Mouse (Mus musculus) 3T3-L1 (cell line): ENCODE measurements around the gene Htatip2.
A peak's percentile ranks its signal among the peaks of the same experiment; 100 is the strongest.

Source experiments
- DNase-seq: peaks from one replicate; pipeline ENCODE4 v3.0.0-alpha.2; 2015; ENCODE audit warnings: low read depth, low spot score

The Htatip2 gene

DNA sequence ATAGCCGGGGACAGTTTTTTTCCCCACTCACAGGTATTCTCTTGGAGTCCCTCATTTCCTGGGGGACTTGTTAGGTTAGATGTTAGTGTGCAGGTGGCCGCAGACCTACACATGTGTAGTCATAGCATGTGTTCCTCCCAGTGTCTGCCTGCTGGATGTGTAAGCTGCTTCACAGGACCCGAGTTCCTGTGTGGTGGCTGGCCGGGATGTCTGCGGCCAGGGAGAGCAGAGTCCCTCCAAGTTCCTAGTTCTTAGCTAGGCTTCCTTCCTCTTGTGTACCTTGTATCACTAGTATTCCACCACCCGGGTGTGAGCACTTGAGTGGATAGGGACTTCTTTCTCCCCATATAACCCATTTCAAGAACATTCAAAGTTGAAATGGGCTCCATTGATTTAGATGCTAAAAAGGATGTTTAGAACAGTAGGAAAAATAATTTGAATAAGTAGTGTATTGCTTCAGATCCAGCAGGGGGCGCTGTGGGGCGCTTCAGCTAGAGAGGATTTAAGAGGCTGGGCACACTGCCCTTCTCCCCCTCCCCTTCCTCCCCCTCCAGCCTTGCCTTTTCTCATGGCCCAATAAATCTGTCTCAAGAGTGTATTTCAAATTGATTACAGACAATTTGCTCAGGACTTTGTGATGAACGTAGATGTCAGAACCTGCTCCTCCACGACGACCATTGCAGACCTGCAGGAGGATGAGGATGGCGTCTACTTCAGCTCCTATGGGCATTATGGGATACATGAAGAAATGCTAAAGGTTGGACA is 27.9 kb downstream of the Htatip2 start:
- DNase-seq, result peak; percentile 65

DNA sequence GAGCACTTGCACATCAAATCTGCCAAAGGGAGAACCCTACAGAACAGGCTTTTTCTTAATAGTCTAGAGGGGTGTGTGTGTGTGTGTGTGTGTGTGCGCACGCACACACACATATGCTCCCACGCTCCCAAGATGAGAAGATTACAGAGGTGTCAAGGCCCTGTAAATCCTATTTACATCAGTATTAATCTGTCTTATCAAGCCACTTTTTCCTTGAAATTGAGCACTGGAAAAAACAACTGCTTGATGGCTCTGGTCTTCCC is 28.4 kb downstream of the Htatip2 start:
- DNase-seq, result no peak

DNA sequence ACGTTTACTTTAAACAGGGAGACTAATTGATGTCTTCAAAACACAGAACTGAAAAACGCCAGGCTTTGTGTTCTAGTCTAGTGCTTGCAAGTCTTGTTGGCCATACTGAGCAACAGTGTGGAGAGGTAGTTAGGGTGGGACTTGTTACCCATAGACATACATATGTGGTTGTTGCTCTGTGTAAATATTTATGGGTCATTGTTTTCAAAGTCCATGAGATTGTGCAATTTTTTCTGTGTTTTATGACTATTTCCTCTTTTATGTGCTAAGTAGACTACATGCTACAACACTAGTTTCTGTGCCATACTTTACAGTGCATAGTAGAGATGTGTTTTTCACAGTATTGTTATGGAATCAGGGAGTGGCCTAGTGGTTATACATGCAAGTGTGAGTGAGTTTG is 35.4 kb downstream of the Htatip2 start:
- no peak for DNase-seq

DNA sequence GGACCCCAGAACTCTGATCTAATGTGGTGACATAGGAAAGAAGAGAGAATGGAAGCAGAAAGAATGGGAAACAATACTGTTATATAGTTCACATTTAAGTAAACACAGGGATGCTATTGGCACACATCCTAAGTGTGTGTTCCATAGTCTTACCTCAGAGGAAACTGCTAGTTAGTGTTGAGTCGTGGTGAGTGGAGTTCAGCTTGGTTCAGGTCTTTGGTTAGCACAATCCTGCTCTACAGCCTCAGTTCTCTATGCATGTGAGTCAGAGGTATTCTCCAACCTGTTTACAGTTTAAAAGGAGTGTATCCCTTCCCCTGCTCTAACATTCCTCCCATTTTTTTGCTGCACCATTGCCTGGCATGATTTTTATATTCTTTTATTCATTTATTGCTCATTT is 38.3 kb downstream of the Htatip2 start:
- no peak for DNase-seq

DNA sequence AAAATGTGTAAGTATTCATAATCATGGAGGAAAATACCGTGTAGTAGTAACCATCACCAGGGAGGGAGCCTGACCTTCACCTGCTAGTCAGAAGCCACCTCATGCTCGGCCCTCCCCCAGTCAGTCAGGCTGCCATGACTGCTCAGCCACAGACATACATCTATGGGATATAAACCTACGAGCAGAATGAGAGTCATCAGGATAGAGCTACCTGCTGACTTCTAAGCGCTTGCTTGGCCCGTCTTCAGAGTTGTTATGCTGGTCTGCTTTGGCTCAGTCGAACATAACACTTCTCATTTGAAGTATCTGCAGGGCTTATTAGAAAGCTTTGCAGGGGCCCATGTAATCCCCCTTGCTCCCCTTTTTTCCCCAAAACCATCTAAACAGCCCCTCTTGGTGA is 44.6 kb downstream of the Htatip2 start:
- no peak for DNase-seq

DNA sequence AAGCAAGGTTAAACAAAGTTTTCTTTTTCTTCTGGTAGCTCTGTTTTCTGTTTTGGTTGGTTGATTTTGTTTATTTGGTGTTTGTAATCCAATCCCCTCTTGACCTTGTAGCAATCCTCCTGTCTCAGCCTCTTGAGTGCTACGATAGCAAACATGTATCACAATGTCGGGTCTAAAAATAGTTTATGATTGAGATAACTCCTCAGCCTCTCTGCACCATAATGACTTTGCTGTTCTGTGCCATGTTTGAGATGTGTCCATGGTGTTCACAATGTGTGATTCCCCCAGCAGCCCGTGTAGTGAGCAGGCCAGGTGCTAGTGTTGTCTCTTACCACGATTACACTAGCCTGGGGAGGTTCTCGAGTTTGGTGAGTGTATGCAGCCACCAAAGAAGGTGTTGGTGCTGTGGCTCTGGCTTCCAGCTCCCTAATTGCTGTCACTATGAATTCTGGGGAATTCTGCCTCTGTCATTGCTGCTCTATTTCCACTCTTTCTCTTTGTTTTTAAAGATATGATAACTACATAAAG is 45.8 kb downstream of the Htatip2 start:
- no peak for DNase-seq

DNA sequence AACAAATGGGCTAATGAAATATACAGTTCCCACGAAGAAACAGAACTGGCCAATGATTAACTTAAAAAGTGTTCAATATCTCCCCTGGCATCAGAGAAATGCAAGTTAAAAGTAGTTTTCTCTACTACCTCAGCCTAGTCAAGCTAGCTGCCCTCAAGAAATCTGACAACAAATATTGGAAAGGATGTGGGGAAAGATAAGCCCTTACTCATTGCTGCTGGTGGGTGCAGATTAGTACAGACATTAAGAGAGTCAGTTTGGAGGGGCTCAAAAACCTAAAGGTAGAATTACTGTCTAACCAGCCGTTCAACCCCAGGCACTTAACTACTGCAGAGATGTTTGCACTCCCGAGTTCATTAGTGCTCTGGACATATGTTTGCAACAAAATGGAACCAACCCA is 46.7 kb downstream of the Htatip2 start:
- no peak for DNase-seq

DNA sequence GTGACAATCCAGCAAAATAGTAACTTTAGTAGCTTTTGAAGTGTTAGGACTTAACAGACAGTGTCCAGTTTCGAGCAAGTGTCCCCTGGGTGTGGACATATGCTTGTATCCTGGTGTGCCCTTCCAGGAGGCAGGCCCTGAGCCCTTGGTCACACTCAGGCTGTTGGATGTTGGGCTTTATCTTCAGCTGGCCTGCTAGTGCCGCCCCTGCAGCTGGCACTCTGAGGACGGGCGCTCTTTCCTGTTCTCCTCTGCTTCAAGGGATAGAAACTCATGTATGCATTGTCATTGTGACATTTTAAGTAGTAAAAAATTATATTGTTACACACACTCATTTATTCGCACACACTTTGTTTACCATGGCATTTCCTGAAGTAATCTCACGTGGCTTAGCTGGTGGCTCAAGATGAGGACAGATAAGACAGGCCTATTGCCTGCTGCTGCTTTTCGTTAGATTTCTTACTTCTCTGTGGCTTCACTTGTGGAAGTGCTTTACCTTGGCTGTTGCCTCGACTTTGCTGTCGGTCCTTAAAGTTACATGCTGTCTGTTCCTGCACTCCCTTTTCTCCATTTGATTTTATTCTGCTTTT is 48.3 kb downstream of the Htatip2 start:
- no peak for DNase-seq

DNA sequence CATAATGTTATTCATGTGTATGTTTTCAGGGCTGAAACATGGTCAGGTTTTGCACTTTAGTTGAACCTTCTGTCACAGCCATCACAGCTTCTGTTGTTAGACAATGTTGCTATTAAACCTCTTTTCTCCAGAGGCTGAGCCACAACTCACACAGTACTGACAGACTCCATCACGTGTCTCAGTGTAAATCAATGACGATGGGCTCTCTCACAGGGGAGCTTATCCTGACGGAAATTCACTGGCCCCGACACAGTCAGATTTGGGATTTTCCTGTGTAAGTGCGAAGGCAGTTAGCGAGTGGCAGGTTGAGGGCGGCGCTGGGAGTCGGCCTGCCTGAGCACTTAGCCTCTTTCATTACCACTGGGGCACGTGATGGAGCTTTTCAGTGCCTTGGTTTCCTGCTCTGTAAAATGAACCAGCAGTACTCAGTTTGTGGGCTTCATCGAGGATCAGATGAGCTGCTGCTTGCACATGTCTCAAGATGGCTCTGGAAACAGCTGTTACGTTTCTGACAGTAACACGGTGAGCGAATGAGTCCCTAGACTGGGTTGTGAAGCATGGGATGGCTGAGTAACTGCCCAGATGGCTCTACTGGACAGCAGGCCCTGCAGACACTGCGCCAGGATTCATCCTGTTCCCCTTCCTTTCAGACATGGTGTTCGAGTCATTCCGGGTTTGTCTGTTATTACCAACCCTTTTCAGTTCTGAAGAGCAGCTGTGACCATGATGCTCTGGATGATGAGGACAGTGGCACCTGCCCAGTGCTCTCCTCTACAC is 49.1 kb downstream of the Htatip2 start:
- DNase-seq, result no peak

DNA sequence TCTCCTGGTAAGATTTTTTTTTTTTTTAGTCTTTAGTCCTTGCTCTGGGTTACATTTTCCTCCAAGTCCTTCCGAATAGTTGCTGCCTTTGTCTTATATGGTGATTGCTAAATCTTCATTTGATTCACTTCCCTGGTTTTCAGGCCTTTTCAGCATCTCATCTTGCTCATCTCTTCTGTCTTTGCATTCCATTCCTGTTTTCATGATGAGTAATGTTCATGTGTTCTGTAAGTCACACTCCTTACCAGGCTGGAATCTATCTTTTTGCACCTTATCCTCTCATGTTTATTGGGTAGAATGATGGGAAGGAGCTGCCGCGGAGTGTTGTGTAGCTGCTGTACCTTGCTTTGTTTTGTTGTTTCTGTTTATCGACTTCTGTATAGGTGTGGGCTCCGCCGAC is 50.2 kb downstream of the Htatip2 start:
- DNase-seq, result peak; percentile 53

DNA sequence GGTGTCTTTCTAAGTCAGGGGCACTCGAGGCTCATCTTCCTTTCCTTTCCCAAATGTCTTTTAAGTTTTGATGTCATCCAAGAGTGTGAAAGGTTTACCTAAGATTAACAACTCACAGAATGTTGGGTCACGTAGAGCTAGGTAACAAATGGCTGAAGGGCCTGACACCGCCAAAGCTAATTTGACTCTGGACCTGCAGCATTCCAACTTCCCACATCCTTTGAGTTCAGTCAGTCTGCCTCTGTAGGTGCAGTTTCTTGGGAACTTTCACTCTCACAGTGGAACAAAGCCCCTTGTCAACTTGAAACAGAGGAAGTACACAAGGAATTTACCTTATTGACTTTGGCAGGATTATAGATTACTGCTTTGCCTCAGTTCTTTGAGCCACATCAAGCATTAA is 50.6 kb downstream of the Htatip2 start:
- no peak for DNase-seq

DNA sequence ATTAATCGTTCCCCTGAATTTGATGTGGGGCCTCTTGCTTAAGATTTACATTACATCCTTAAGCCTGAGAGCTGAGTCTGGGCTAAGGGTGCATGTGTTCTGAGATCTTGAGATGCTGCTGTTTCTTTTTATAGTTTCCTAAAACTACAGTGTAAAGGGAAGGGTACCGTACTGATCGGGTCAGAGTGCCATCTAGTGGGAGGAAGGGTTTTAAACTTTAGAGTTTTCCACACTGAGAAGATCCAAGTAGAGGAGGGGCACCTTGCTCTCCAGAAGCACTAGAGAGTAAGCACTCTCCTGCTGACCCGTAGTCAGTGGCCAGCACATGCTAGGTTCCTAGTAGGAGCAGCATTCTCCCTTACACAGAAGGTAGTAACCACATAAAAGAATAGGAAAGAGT is 52.4 kb downstream of the Htatip2 start:
- peak; percentile 27 for DNase-seq

DNA sequence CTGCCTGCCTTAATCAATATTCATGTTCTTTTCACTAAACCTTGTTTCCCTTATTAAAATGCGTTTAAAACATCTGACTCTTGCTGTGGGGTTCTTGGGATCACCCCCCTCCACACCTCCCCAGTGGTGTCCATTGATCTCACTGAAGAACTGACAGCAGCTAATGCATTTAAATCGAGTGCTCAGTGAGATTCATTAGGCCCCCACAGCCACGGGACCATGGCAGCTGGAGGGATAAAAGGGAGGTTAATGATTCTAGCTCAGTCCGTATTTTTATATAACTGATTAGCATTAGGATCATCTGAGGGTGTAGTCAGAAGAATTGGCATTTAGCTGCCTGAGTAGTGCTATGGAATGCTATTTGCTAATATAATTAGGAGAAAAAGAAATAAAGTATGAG is 60.5 kb downstream of the Htatip2 start:
- DNase-seq, result no peak

DNA sequence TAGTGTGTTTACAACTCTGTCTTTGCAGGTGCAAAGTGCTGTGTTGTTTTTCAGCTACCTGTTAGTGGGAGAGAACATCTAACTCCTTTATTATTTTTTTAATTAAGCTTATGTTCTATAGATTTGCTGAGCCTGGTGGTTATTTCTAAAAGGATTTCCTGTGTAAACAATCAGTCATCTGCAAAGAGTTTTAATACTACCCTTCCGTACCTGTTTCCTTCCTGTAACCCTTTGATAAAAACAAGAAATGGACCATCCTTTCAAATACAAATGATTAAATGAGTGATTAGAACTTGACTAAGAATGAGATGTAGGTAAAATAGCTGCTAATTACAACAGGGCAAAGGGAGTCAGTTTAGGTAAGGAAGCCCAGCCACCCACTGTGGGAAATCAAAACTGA is 62.5 kb downstream of the Htatip2 start:
- no peak for DNase-seq

DNA sequence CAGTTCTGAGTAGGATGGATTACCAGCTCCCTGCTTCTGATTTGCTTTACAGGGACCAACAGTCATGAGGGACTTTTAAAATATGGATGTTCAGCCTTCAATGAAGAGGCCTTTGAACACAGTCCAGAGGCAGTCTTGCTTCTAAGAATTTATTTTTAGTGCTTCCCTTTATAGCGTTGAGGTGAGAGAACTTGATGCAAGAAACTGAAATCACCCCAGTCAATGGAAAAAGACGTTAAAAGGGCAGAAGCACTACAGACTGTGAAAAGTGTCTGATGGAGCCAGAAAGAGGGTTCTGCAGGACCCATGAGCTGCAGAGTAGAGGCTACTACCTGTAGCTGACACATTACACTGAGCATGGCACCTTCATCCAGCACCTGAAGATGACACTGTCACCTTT is 63.1 kb downstream of the Htatip2 start:
- no peak for DNase-seq
